ENCODE assay signal across 8 mouse cellular contexts in the genomic region with DNA sequence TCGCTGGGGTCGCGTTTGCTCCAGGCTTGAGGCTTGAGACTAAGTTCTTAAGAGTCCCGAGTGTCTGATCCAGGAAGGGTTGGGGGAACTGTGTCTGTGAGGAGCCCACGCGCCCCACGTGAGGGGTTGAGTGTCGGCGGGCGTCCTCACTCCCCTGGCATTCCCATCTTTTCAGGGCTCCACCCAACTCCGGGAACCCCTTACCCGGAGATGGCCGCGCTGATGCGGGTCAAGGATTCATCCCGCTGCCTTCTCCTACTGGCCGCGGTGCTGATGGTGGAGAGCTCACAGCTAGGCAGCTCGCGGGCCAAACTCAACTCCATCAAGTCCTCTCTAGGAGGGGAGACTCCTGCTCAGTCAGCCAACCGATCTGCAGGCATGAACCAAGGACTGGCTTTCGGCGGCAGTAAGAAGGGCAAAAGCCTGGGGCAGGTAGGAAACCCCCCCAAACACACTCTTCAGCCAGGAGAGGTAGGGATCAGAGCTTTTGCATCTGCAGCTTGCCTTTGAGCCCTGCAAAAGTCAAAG. TPM values are rescaled to one million over a fixed set of nuclear protein-coding genes. Genes with fewer than 3 reads are reported as not detected.
A peak's percentile ranks its signal among the peaks of the same experiment; 100 is the strongest.
DNase-seq lines count a peak whose midpoint lies in the region; ATAC-seq and TF ChIP-seq lines count a peak whose summit lies in the region.

No protein-coding gene starts in this region.

- WGBS in cerebellum, adult 2 months: under 1% methylated on average over 23 of the region's 23 CpGs
- WGBS in intestine, embryonic 14.5 days: 0% methylated on average over 23 of the region's 23 CpGs
- WGBS in midbrain, embryonic 14.5 days: under 1% methylated on average over 23 of the region's 23 CpGs

- peak overlapping the region; percentile 9 for H3K4me3 ChIP-seq in cerebellum, adult 2 months (replicated peaks; ENCODE audit: insufficient read depth, low read depth, low read length)
- peak overlapping the region; percentile 57 for H3K4me3 ChIP-seq in intestine, embryonic 14.5 days (ENCODE audit: low read depth, low read length)
- H3K4me3 ChIP-seq in midbrain, embryonic 14.5 days (replicated peaks; ENCODE audit: low read depth, low read length): peak overlapping the region; percentile 50

- H3K27ac ChIP-seq in cerebellum, adult 2 months (ENCODE audit: insufficient read depth, low read length): no peak overlapping the region
- peak overlapping the region; percentile 57 for H3K27ac ChIP-seq in intestine, embryonic 14.5 days (ENCODE audit: low read depth)
- H3K27ac ChIP-seq in midbrain, embryonic 14.5 days (replicated peaks; ENCODE audit: low read depth, low read length): no peak overlapping the region

- H3K27me3 ChIP-seq in cerebellum, adult 2 months (ENCODE audit: control insufficient read depth, insufficient read depth, low read length): no peaks in the 10 kb centered on the region
- H3K27me3 ChIP-seq in intestine, embryonic 14.5 days (replicated peaks; ENCODE audit: control insufficient read depth, insufficient read depth, low read length): peaks cover 18% of the 10 kb centered on the region
- peaks cover 27% of the 10 kb centered on the region for H3K27me3 ChIP-seq in midbrain, embryonic 14.5 days (ENCODE audit: control insufficient read depth, insufficient read depth, low read length)

- TF ChIP-seq POLR2A in cerebellum, adult 2 months (IDR thresholded peaks at IDR 0.05; ENCODE audit: borderline replicate concordance, insufficient read depth, low read length): no peak

- no peak for DNase-seq in cerebellum, adult 2 months
- no peak for DNase-seq in cerebellum, postnatal 36 days
- DNase-seq in right cerebral cortex, postnatal 25 days: peak; percentile 5
- no peak for DNase-seq in right cerebral cortex, adult 18-20 months
- peak; percentile 75 for DNase-seq in intestine, embryonic 14.5 days (ENCODE audit: low spot score)
- DNase-seq in midbrain, embryonic 14.5 days: peak; percentile 43
- no peak for DNase-seq in layer of hippocampus, adult 18-20 months (ENCODE audit: low spot score in 2 of 2)
- DNase-seq in spleen, postnatal 36 days (ENCODE audit: low spot score in 2 of 2): no peak

- peak overlapping the region; percentile 96 for H3K4me2 ChIP-seq in intestine, embryonic 14.5 days (ENCODE audit: low read length)
- peak overlapping the region; percentile 90 for H3K4me2 ChIP-seq in midbrain, embryonic 14.5 days (ENCODE audit: low read length)

- peak; percentile 20; the same call in 1 of the 2 replicates for ATAC-seq in intestine, embryonic 14.5 days (replicated peaks; ENCODE audit: low FRiP score, low TSS enrichment, low read depth)
- ATAC-seq in midbrain, embryonic 14.5 days (ENCODE audit: low FRiP score, low TSS enrichment): no peak

- H3K9ac ChIP-seq in intestine, embryonic 14.5 days (ENCODE audit: low read length): peak overlapping the region; percentile 48
- H3K9ac ChIP-seq in midbrain, embryonic 14.5 days (replicated peaks; ENCODE audit: low read length): peak overlapping the region; percentile 37

- no peak for TF ChIP-seq CTCF in cerebellum, adult 2 months (IDR thresholded peaks at IDR 0.05; ENCODE audit: borderline replicate concordance, insufficient read depth, low read depth, low read length)

- H3K4me1 ChIP-seq in cerebellum, adult 2 months (ENCODE audit: control insufficient read depth, insufficient read depth, low read length): peaks cover 3% of the 10 kb centered on the region; the same call in 1 of the 2 replicates
- H3K4me1 ChIP-seq in intestine, embryonic 14.5 days (replicated peaks; ENCODE audit: control insufficient read depth, insufficient read depth, low read length): peaks cover 9% of the 10 kb centered on the region
- H3K4me1 ChIP-seq in midbrain, embryonic 14.5 days (ENCODE audit: control insufficient read depth, insufficient read depth, low read length): peaks cover 23% of the 10 kb centered on the region

- no peaks in the 10 kb centered on the region for H3K36me3 ChIP-seq in intestine, embryonic 14.5 days (ENCODE audit: control insufficient read depth, insufficient read depth, low read length)
- no peaks in the 10 kb centered on the region for H3K36me3 ChIP-seq in midbrain, embryonic 14.5 days (ENCODE audit: control insufficient read depth, insufficient read depth, low read length)

- no peaks in the 10 kb centered on the region for H3K9me3 ChIP-seq in intestine, embryonic 14.5 days (ENCODE audit: control insufficient read depth, low read length)
- no peaks in the 10 kb centered on the region for H3K9me3 ChIP-seq in midbrain, embryonic 14.5 days (ENCODE audit: control insufficient read depth, low read length)

RNA-seq across cellular contexts. Expression of gene Dkk2, which starts 0.8 kb away (rescaled TPM):
- 0.10 and 0.21 TPM in 2 replicates for polyA plus RNA-seq in cerebellum, adult 2 months (2012; rRNA removed)
- polyA plus RNA-seq in intestine, embryonic 14.5 days (2014; fragmentation: Nextera tagmentation; extraction: Ambion mirVana): 19.0 and 19.2 TPM in 2 replicates
- polyA plus RNA-seq in midbrain, embryonic 14.5 days (2014; fragmentation: Nextera tagmentation; extraction: Ambion mirVana): 0.63 and 1.2 TPM in 2 replicates
- under 1 TPM; 0.23 to 0.37 TPM for total RNA-seq in layer of hippocampus, adult 18-20 months (2021)

Comparison
In these comparisons a context has a peak if more than half of its experiments do, and no peak if none do; other contexts are left out.
1. DNase-seq: peak in right cerebral cortex, postnatal 25 days (single experiment), intestine, embryonic 14.5 days (single experiment) and midbrain, embryonic 14.5 days (single experiment); none in cerebellum, adult 2 months (0 of 2), cerebellum, postnatal 36 days (0 of 2), right cerebral cortex, adult 18-20 months (single experiment), layer of hippocampus, adult 18-20 months (0 of 2) and spleen, postnatal 36 days (0 of 2).
2. Peak in every context shown above with its lines, with median percentiles within 50 percentile points of each other: H3K4me3 ChIP-seq.